Mouse (Mus musculus): ENCODE data around the gene Hspg2.

- TF ChIP-seq CTCF (IDR thresholded peaks at IDR 0.05; ENCODE audit: low read depth, low read length) (no peak), GATA1 (IDR thresholded peaks at IDR 0.05; ENCODE audit: borderline replicate concordance, low read length) (no peak)
Observed at GRCm38 (mm10) chr4:137520346-137520745, 51.8 kb downstream of the Hspg2 start.
